Mouse (Mus musculus): ENCODE data around the gene Pold4. TPM values are rescaled to one million over a fixed set of nuclear protein-coding genes. Genes with fewer than 3 reads are reported as not detected.

Gene Pold4
- polyA plus RNA-seq, 1 experiment from 2014 or later: 32.6 TPM

GRCm38 (mm10) chr19:4192251-4192985, 39.3 kb upstream of the Pold4 start:
- WGBS: under 1% methylated on average over 45 of the region's 52 CpGs
- Histone ChIP-seq H3K36me3 (ENCODE audit: control insufficient read depth, insufficient read depth, low read length) (peaks cover 32% of the 10 kb centered on the region), H3K4me1 (replicated peaks; ENCODE audit: control insufficient read depth, insufficient read depth, low read length) (peaks cover 16% of the 10 kb centered on the region), H3K4me2 (ENCODE audit: low read depth, low read length) (peak overlapping the region; percentile 73), H3K9me3 (ENCODE audit: control insufficient read depth, low read length) (no peaks in the 10 kb centered on the region), H3K9ac (ENCODE audit: low read length) (peak overlapping the region; percentile 99), H3K27ac (ENCODE audit: low read length) (peak overlapping the region; percentile 94), H3K27me3 (ENCODE audit: control insufficient read depth, insufficient read depth, low read depth, low read length) (no peaks in the 10 kb centered on the region), H3K4me3 (ENCODE audit: low read length) (peak overlapping the region; percentile 88)
- peak; percentile 63 for ATAC-seq (ENCODE audit: low read depth)

- H3K4me1 ChIP-seq (replicated peaks; ENCODE audit: control insufficient read depth, insufficient read depth, low read length): peaks cover 16% of the 10 kb centered on the region
- ATAC-seq (ENCODE audit: low read depth): no peak
Observed at GRCm38 (mm10) chr19:4193129-4193528, 38.6 kb upstream of the Pold4 start.

GRCm38 (mm10) chr19:4194021-4194724, 37.5 kb upstream of the Pold4 start:
- Histone ChIP-seq H3K4me1 (replicated peaks; ENCODE audit: control insufficient read depth, insufficient read depth, low read length) (peaks cover 16% of the 10 kb centered on the region), H3K36me3 (ENCODE audit: control insufficient read depth, insufficient read depth, low read length) (peaks cover 35% of the 10 kb centered on the region), H3K9ac (ENCODE audit: low read length) (no peak overlapping the region), H3K27ac (ENCODE audit: low read length) (no peak overlapping the region), H3K4me2 (ENCODE audit: low read depth, low read length) (no peak overlapping the region), H3K9me3 (ENCODE audit: control insufficient read depth, low read length) (no peaks in the 10 kb centered on the region), H3K27me3 (ENCODE audit: control insufficient read depth, insufficient read depth, low read depth, low read length) (no peaks in the 10 kb centered on the region), H3K4me3 (ENCODE audit: low read length) (no peak overlapping the region)
- WGBS: 79% methylated on average over 8 of the region's 8 CpGs
- no peak for ATAC-seq (ENCODE audit: low read depth)

More at GRCm38 (mm10) chr19:4193129-4193528, 38.6 kb upstream of the Pold4 start:
- peaks cover 35% of the 10 kb centered on the region for H3K36me3 ChIP-seq (ENCODE audit: control insufficient read depth, insufficient read depth, low read length)
- WGBS: 45% methylated on average over 6 of the region's 6 CpGs
- no peak overlapping the region; the same call in 1 of the 2 replicates for H3K27ac ChIP-seq (ENCODE audit: low read length)
- H3K4me2 ChIP-seq (ENCODE audit: low read depth, low read length): peak overlapping the region; percentile 73
- peak overlapping the region; percentile 88 for H3K4me3 ChIP-seq (ENCODE audit: low read length)
- H3K9ac ChIP-seq (ENCODE audit: low read length): peak overlapping the region; percentile 99
- no peaks in the 10 kb centered on the region for H3K27me3 ChIP-seq (ENCODE audit: control insufficient read depth, insufficient read depth, low read depth, low read length)
- H3K9me3 ChIP-seq (ENCODE audit: control insufficient read depth, low read length): no peaks in the 10 kb centered on the region

- no peak overlapping the region for H3K4me2 ChIP-seq (ENCODE audit: low read depth, low read length)
- ATAC-seq (ENCODE audit: low read depth): no peak
Observed at GRCm38 (mm10) chr19:4194776-4195650, 36.7 kb upstream of the Pold4 start.

GRCm38 (mm10) chr19:4196048-4196447, 35.7 kb upstream of the Pold4 start:
- Histone ChIP-seq H3K27ac (ENCODE audit: low read length) (no peak overlapping the region), H3K4me3 (ENCODE audit: low read length) (no peak overlapping the region), H3K36me3 (ENCODE audit: control insufficient read depth, insufficient read depth, low read length) (peaks cover 39% of the 10 kb centered on the region), H3K9ac (ENCODE audit: low read length) (no peak overlapping the region), H3K4me1 (replicated peaks; ENCODE audit: control insufficient read depth, insufficient read depth, low read length) (peaks cover 25% of the 10 kb centered on the region), H3K4me2 (ENCODE audit: low read depth, low read length) (no peak overlapping the region), H3K9me3 (ENCODE audit: control insufficient read depth, low read length) (no peaks in the 10 kb centered on the region), H3K27me3 (ENCODE audit: control insufficient read depth, insufficient read depth, low read depth, low read length) (no peaks in the 10 kb centered on the region)
- WGBS: 49% methylated on average over 2 of the region's 2 CpGs
- ATAC-seq (ENCODE audit: low read depth): no peak

More at GRCm38 (mm10) chr19:4194776-4195650, 36.7 kb upstream of the Pold4 start:
- Histone ChIP-seq H3K9ac (ENCODE audit: low read length) (no peak overlapping the region), H3K27me3 (ENCODE audit: control insufficient read depth, insufficient read depth, low read depth, low read length) (no peaks in the 10 kb centered on the region), H3K9me3 (ENCODE audit: control insufficient read depth, low read length) (no peaks in the 10 kb centered on the region), H3K27ac (ENCODE audit: low read length) (no peak overlapping the region), H3K36me3 (ENCODE audit: control insufficient read depth, insufficient read depth, low read length) (peaks cover 39% of the 10 kb centered on the region), H3K4me3 (ENCODE audit: low read length) (no peak overlapping the region), H3K4me1 (replicated peaks; ENCODE audit: control insufficient read depth, insufficient read depth, low read length) (peaks cover 16% of the 10 kb centered on the region)
- 70% methylated on average over 12 of the region's 12 CpGs for WGBS

GRCm38 (mm10) chr19:4196548-4196947, 35.2 kb upstream of the Pold4 start:
- Histone ChIP-seq H3K4me2 (ENCODE audit: low read depth, low read length) (no peak overlapping the region), H3K4me1 (replicated peaks; ENCODE audit: control insufficient read depth, insufficient read depth, low read length) (peaks cover 20% of the 10 kb centered on the region), H3K9ac (ENCODE audit: low read length) (no peak overlapping the region), H3K36me3 (ENCODE audit: control insufficient read depth, insufficient read depth, low read length) (peaks cover 39% of the 10 kb centered on the region), H3K27me3 (ENCODE audit: control insufficient read depth, insufficient read depth, low read depth, low read length) (no peaks in the 10 kb centered on the region), H3K4me3 (ENCODE audit: low read length) (no peak overlapping the region), H3K27ac (ENCODE audit: low read length) (no peak overlapping the region), H3K9me3 (ENCODE audit: control insufficient read depth, low read length) (no peaks in the 10 kb centered on the region)
- WGBS: 27% methylated on average over 5 of the region's 5 CpGs
- no peak for ATAC-seq (ENCODE audit: low read depth)

- H3K4me3 ChIP-seq (ENCODE audit: low read length): no peak overlapping the region
- no peak for ATAC-seq (ENCODE audit: low read depth)
- 66% methylated on average over 3 of the region's 3 CpGs for WGBS
- H3K27me3 ChIP-seq (ENCODE audit: control insufficient read depth, insufficient read depth, low read depth, low read length): no peaks in the 10 kb centered on the region
- H3K4me1 ChIP-seq (replicated peaks; ENCODE audit: control insufficient read depth, insufficient read depth, low read length): peaks cover 23% of the 10 kb centered on the region
- H3K27ac ChIP-seq (ENCODE audit: low read length): no peak overlapping the region
- H3K4me2 ChIP-seq (ENCODE audit: low read depth, low read length): no peak overlapping the region
- peaks cover 39% of the 10 kb centered on the region for H3K36me3 ChIP-seq (ENCODE audit: control insufficient read depth, insufficient read depth, low read length)
- no peaks in the 10 kb centered on the region for H3K9me3 ChIP-seq (ENCODE audit: control insufficient read depth, low read length)
- H3K9ac ChIP-seq (ENCODE audit: low read length): no peak overlapping the region
Observed at GRCm38 (mm10) chr19:4197180-4197579, 34.5 kb upstream of the Pold4 start.

- peak within 1 kb of the TSS; percentile 84 for H3K4me3 ChIP-seq (ENCODE audit: low read length)
- H3K27me3 ChIP-seq (ENCODE audit: control insufficient read depth, insufficient read depth, low read depth, low read length): peaks cover 4% of the 10 kb centered on the region; the same call in 1 of the 2 replicates
- under 1% methylated on average over 34 of the region's 34 CpGs for WGBS
- peaks cover 14% of the 10 kb centered on the region for H3K36me3 ChIP-seq (ENCODE audit: control insufficient read depth, insufficient read depth, low read length)
- peak within 1 kb of the TSS; percentile 92 for H3K9ac ChIP-seq (ENCODE audit: low read length)
- peak; percentile 85 for ATAC-seq (ENCODE audit: low read depth)
- no peaks in the 10 kb centered on the region for H3K9me3 ChIP-seq (ENCODE audit: control insufficient read depth, low read length)
- H3K4me1 ChIP-seq (replicated peaks; ENCODE audit: control insufficient read depth, insufficient read depth, low read length): peaks cover 20% of the 10 kb centered on the region
- H3K4me2 ChIP-seq (ENCODE audit: low read depth, low read length): peak within 1 kb of the TSS; percentile 99
- peak within 1 kb of the TSS; percentile 76 for H3K27ac ChIP-seq (ENCODE audit: low read length)
Observed at GRCm38 (mm10) chr19:4201291-4201909, 30.3 kb upstream of the Pold4 start, which contains the start of gene Rad9a. TSS of gene Rad9a (minus strand) at chr19:4201662.
